Mouse (Mus musculus): Measurements from ENCODE around the gene Vipr1.

Vipr1 gene

DNA sequence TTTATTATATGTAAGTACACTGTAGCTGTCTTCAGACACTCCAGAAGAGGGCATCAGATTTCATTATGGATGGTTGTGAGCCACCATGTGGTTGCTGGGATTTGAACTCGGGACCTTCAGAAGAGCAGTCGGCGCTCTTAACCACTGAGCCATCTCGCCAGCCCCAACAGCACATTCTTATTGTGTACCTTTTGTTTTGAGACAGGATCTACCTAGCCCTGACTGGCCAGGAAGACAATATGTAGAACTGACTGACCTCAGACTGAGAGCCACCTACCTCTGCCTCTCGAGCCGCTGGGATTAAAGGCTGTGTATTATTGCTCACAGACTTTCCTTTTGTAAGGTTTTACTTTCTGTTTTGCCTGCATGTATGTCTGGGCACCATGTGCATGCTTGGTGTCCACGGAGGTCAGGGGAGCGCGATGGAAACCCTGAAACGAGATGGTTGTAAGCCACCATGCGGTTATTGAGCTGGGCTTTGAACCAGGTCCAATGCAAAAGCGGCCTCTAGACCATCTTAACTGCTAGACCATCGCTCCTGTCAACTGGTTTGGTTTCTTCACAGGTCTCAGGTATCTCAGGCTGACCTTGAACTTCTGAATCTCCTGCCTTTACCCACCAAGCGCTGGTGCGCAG, 75.7 kb downstream of the Vipr1 start:
- DNase-seq (ENCODE audit: low read depth, low spot score): peak; percentile 32

DNA sequence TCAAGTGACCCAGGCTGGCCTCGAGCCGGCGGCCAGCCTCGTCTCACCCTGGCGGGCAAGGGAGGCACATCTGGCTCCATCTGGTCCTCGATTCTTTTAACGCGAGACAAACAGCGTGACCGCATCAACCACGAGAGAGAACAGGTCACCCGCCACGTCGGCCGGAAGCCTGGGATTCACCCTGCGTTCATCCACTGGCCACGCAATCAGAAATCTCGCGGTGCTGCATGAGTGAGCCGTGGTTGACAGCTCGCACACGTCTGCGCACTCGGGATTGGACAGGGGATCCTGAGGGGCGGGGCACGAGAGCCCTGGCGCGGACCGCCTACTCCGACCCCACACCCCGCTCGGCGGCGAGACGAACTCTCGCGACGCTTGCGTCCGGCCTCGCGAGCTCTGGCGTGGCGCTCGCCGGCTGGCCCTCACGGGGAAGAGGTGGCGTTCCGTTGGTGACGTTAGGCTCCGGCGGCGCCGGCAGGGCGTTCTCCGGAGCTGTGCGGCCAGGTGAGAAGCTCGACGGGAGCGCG, 76.3 kb downstream of the Vipr1 start, which contains the start of gene Nktr:
Gene Nktr, plus strand, starts transcription at position 378 of the 527 bp plus-strand sequence.
- peak; percentile 99 for DNase-seq (ENCODE audit: low read depth, low spot score)

DNA sequence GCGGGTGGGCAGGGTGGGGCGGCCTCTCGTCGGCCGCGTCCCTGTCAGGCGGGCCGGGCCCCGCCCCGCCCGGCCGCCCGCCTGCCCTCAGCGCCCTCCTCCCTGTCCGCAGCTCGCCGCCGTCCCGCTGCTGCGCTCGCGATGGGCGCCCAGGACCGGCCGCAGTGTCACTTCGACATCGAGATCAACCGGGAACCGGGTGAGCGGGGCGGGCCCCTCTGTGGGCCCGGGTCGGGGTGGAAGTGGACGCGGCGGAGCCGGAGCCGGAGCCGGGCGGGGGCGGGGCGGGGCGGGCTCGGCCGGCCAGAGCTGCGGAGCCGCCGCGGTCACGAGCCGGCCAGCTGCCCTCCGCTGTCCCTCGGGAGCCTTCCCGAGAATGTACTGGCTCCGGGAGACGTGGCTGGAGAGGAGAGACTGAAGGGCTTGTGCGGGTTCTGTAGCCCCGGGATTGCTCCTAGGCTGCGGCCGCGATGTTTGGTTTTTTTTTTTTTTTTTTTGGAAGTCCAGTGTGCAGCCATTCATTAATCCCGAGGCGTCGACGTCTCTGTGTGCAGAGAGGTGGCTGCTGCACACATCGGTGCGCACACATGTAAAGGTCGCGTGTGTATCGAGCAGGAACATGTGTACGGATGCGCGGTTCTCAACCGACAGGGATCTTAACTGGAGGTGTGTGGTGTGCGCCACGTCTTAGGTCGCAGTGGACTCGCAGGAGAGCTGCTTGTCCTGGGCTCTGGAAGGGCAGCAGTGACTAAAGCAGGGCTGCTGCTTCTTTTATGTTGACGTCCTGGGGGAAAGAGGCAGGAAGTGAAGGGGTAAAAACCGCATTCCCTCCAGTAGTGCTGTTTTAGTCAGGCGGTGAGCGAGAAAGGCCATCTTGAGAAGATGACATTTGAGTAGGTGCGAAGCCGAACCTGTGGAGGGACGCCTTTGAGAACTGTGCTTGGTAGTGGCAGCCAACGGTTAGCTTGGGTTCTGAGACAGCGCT, 77.1 kb downstream of the Vipr1 start:
- peak; percentile 54 for DNase-seq (ENCODE audit: low read depth, low spot score)

All from ZHBTc4 (cell line).